Mouse (Mus musculus): Measurements from ENCODE around the gene Pik3cg. TPM values are rescaled to one million over a fixed set of nuclear protein-coding genes. Genes with fewer than 3 reads are reported as not detected.

Gene Pik3cg
- polyA plus RNA-seq, 1 experiment from 2014 or later: 0.61 TPM

GRCm38 (mm10) chr12:32200387-32201069 lies 7.9 kb downstream of the Pik3cg start:
- 89% methylated on average over 16 of the region's 16 CpGs for WGBS
- Histone ChIP-seq H3K9ac (no peak overlapping the region), H3K4me2 (no peak overlapping the region), H3K27me3 (no peaks in the 10 kb centered on the region), H3K9me3 (replicated peaks) (no peaks in the 10 kb centered on the region), H3K4me3 (no peak overlapping the region), H3K4me1 (peaks cover 7% of the 10 kb centered on the region), H3K27ac (no peak overlapping the region), H3K36me3 (ENCODE audit: poor library complexity, severe bottlenecking) (no peaks in the 10 kb centered on the region)
- no peak for ATAC-seq

- H3K27me3 ChIP-seq: no peaks in the 10 kb centered on the region
- no peak overlapping the region for H3K4me2 ChIP-seq
- H3K4me1 ChIP-seq: peaks cover 7% of the 10 kb centered on the region
- no peak overlapping the region for H3K27ac ChIP-seq
- no peaks in the 10 kb centered on the region for H3K9me3 ChIP-seq (replicated peaks)
- no peak for ATAC-seq
- WGBS: 83% methylated on average over 4 of the region's 4 CpGs
- H3K4me3 ChIP-seq: no peak overlapping the region
- H3K9ac ChIP-seq: no peak overlapping the region
- no peaks in the 10 kb centered on the region for H3K36me3 ChIP-seq (ENCODE audit: poor library complexity, severe bottlenecking)
Observed at GRCm38 (mm10) chr12:32199422-32199821, 9.0 kb downstream of the Pik3cg start.

DNA sequence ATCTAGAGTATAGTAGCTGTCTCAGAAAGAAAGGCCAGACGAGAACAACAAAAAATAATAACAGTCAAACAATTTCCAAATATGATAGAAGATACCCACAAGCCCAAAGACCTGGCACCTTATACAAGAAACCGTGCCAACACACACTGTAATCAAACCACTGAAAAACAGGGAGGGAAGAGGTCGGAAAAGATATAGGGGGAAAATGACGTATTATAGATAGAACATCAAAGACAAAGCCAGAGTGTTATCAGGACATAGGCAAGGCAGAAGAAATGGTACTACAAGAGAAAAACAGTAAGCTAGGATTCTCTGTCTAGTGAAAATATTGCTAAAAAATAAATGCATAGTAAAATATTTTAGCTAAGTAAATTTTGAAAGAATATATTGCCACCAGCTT lies 10.4 kb downstream of the Pik3cg start:
- 90% methylated on average over 4 of the region's 4 CpGs for WGBS
- Histone ChIP-seq H3K4me3 (no peak overlapping the region), H3K9ac (no peak overlapping the region), H3K27ac (no peak overlapping the region), H3K9me3 (replicated peaks) (no peaks in the 10 kb centered on the region), H3K27me3 (no peaks in the 10 kb centered on the region), H3K4me1 (no peaks in the 10 kb centered on the region), H3K4me2 (no peak overlapping the region), H3K36me3 (ENCODE audit: poor library complexity, severe bottlenecking) (no peaks in the 10 kb centered on the region)
- no peak for ATAC-seq

DNA sequence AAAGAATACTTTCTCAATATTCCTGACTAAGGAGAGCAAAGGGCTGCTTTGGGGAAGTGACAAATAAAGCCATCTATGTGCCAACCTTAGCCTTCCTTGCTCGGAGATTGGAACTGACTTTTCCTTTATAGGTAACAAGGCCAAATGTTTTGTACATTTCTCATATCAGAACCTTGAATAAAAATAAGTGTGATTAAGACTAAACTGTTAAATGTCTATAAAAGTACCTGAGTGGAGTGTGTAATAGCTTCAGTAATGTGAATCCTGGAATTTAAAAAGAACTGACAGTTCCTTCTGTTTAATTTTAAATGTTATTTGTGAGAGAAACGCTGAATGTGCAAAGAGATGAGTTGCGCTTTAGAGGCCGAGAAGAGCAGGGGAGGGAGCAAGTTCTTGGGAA lies 13.5 kb downstream of the Pik3cg start:
- ATAC-seq: no peak
- no peaks in the 10 kb centered on the region; the same call in 1 of the 2 replicates for H3K9me3 ChIP-seq (replicated peaks)
- H3K27me3 ChIP-seq: no peaks in the 10 kb centered on the region
- WGBS: 90% methylated on average over 4 of the region's 4 CpGs
- no peak overlapping the region for H3K4me2 ChIP-seq
- no peaks in the 10 kb centered on the region for H3K4me1 ChIP-seq
- H3K4me3 ChIP-seq: no peak overlapping the region
- H3K36me3 ChIP-seq (ENCODE audit: poor library complexity, severe bottlenecking): no peaks in the 10 kb centered on the region
- no peak overlapping the region for H3K27ac ChIP-seq
- H3K9ac ChIP-seq: no peak overlapping the region

GRCm38 (mm10) chr12:32194358-32194757 lies 14.1 kb downstream of the Pik3cg start:
- WGBS: 87% methylated on average over 1 of the region's 1 CpGs
- Histone ChIP-seq H3K9me3 (replicated peaks) (no peaks in the 10 kb centered on the region; the same call in 1 of the 2 replicates), H3K27me3 (no peaks in the 10 kb centered on the region), H3K4me1 (no peaks in the 10 kb centered on the region), H3K36me3 (ENCODE audit: poor library complexity, severe bottlenecking) (no peaks in the 10 kb centered on the region), H3K4me3 (no peak overlapping the region), H3K4me2 (no peak overlapping the region), H3K27ac (no peak overlapping the region), H3K9ac (no peak overlapping the region)
- ATAC-seq: no peak

GRCm38 (mm10) chr12:32190927-32191326 lies 17.5 kb downstream of the Pik3cg start:
- Histone ChIP-seq H3K9ac (no peak overlapping the region), H3K36me3 (ENCODE audit: poor library complexity, severe bottlenecking) (no peaks in the 10 kb centered on the region), H3K4me3 (no peak overlapping the region), H3K27ac (no peak overlapping the region), H3K4me1 (no peaks in the 10 kb centered on the region), H3K27me3 (no peaks in the 10 kb centered on the region), H3K4me2 (no peak overlapping the region), H3K9me3 (replicated peaks) (no peaks in the 10 kb centered on the region; the same call in 1 of the 2 replicates)
- no peak for ATAC-seq
- WGBS: 88% methylated on average over 4 of the region's 4 CpGs

DNA sequence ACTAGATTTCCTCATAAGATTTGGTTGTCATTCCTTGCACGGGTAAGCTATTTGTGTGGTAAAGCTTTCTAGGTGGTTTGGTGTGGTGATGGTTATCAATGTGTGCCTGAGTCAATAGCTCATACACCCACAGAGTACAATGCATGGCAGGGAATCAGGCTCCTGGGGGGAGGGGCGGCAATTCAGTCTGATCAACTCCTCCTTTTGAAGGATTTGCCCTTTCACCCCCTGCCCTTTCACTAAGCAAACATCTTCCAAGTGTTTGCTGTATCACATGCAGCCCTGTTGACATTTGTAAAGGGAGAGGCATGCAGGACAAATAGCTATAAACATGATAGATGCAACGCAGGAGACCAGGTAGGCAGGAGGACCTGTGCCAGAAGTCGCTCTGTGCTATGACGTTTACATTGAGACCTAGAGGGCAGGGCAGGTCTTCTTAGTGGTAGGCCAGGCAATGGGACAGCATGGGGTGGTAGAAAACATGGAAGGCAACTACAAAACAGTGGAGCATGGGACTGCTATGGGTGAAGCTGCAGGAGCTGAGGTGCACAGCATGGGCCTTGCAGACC lies 20.7 kb downstream of the Pik3cg start:
- ATAC-seq: no peak
- Histone ChIP-seq H3K9ac (no peak overlapping the region), H3K27ac (no peak overlapping the region), H3K4me3 (no peak overlapping the region), H3K36me3 (ENCODE audit: poor library complexity, severe bottlenecking) (no peaks in the 10 kb centered on the region), H3K4me2 (no peak overlapping the region), H3K27me3 (no peaks in the 10 kb centered on the region), H3K4me1 (no peaks in the 10 kb centered on the region), H3K9me3 (replicated peaks) (no peaks in the 10 kb centered on the region; the same call in 1 of the 2 replicates)
- WGBS: 67% methylated on average over 5 of the region's 5 CpGs

- 88% methylated on average over 6 of the region's 6 CpGs for WGBS
- no peak for ATAC-seq
- H3K4me3 ChIP-seq: no peak overlapping the region
- no peak overlapping the region for H3K27ac ChIP-seq
- no peak overlapping the region for H3K9ac ChIP-seq
- no peaks in the 10 kb centered on the region for H3K9me3 ChIP-seq (replicated peaks)
- no peak overlapping the region for H3K4me2 ChIP-seq
- H3K27me3 ChIP-seq: no peaks in the 10 kb centered on the region
- no peaks in the 10 kb centered on the region for H3K36me3 ChIP-seq (ENCODE audit: poor library complexity, severe bottlenecking)
- H3K4me1 ChIP-seq: no peaks in the 10 kb centered on the region
Observed at GRCm38 (mm10) chr12:32186627-32187255, 21.7 kb downstream of the Pik3cg start.

GRCm38 (mm10) chr12:32184874-32185273 lies 23.6 kb downstream of the Pik3cg start:
- no peak for ATAC-seq
- Histone ChIP-seq H3K27ac (no peak overlapping the region), H3K27me3 (no peaks in the 10 kb centered on the region), H3K36me3 (ENCODE audit: poor library complexity, severe bottlenecking) (no peaks in the 10 kb centered on the region), H3K4me1 (no peaks in the 10 kb centered on the region), H3K9ac (no peak overlapping the region), H3K4me2 (no peak overlapping the region), H3K4me3 (no peak overlapping the region), H3K9me3 (replicated peaks) (no peaks in the 10 kb centered on the region)
- WGBS: 99% methylated on average over 3 of the region's 3 CpGs

GRCm38 (mm10) chr12:32183584-32183983 lies 24.9 kb downstream of the Pik3cg start:
- no peaks in the 10 kb centered on the region for H3K27me3 ChIP-seq
- H3K36me3 ChIP-seq (ENCODE audit: poor library complexity, severe bottlenecking): no peaks in the 10 kb centered on the region
- H3K4me2 ChIP-seq: no peak overlapping the region
- no peak overlapping the region for H3K4me3 ChIP-seq
- H3K9ac ChIP-seq: no peak overlapping the region
- 51% methylated on average over 1 of the region's 1 CpGs for WGBS
- H3K27ac ChIP-seq: no peak overlapping the region
- no peak for ATAC-seq
- H3K9me3 ChIP-seq (replicated peaks): no peaks in the 10 kb centered on the region
- H3K4me1 ChIP-seq: no peaks in the 10 kb centered on the region

DNA sequence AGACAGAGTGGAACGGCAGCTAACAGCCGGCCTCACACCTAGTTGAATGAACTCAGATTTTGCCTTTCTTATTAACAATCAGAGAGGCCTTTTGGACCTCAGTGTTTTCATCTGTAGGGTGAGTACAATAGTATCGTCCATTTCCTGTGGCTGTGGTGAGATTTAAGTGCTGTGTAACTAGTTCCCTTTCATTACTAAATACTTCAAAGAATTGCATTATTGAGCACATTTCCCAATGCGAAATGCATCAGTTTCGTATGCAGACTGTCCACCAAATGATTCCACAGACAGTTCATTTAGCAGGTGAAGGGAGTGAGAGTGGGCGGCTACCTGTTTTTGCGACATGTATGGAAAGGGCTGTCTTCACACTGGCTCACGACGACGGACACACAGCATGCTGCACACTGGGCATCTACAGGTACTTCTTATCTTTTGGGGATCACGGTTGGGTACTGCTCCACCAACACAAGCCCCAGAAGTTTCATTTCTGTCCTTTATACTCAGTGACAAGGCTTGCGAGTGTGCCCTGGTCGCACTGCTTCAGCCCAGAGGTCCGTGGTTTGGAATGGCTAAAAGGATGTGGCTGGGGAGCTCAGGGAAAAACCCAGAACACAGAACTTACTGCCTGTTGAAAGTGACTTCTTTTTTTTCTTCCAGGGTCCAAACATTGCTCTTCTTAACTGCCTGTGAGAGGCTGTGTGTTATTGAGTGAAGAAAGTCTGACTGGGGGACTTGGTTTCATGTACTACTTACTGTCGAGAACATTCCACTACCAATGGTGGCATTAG lies 25.6 kb downstream of the Pik3cg start:
- H3K4me2 ChIP-seq: no peak overlapping the region
- no peak overlapping the region for H3K4me3 ChIP-seq
- ATAC-seq: no peak
- no peaks in the 10 kb centered on the region for H3K36me3 ChIP-seq (ENCODE audit: poor library complexity, severe bottlenecking)
- 89% methylated on average over 15 of the region's 15 CpGs for WGBS
- H3K9ac ChIP-seq: no peak overlapping the region
- H3K9me3 ChIP-seq (replicated peaks): no peaks in the 10 kb centered on the region
- no peaks in the 10 kb centered on the region for H3K4me1 ChIP-seq
- H3K27me3 ChIP-seq: no peaks in the 10 kb centered on the region
- H3K27ac ChIP-seq: no peak overlapping the region

DNA sequence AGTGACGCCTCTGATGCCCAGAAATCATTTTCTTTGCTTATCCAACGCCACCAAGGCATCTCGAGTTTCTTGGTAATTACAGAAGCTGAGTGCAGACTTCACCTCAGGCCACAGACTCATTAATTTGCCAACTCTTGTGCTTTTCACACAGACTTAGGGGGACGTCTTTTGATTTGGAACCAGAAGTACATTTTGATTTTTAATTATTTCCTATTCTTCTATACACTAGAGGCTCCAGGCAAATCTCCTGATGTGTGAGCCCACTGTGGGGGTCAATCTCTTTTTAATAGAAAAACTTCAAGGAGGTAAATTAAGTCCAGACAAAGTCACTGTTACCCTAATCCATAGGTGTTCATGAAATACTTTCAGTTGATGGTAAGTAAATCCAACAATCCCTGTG lies 26.6 kb downstream of the Pik3cg start:
- no peaks in the 10 kb centered on the region for H3K36me3 ChIP-seq (ENCODE audit: poor library complexity, severe bottlenecking)

More for the DNA sequence above, 26.6 kb downstream of the Pik3cg start:
- 35% methylated on average over 4 of the region's 4 CpGs for WGBS
- no peak overlapping the region for H3K4me2 ChIP-seq
- no peaks in the 10 kb centered on the region for H3K27me3 ChIP-seq
- H3K4me1 ChIP-seq: no peaks in the 10 kb centered on the region
- no peak for ATAC-seq
- no peak overlapping the region for H3K4me3 ChIP-seq
- no peak overlapping the region for H3K9ac ChIP-seq
- H3K27ac ChIP-seq: no peak overlapping the region
- no peaks in the 10 kb centered on the region for H3K9me3 ChIP-seq (replicated peaks)

Data from forebrain, embryonic 13.5 days (tissue).